9 mouse cellular contexts compared by ENCODE assay signal in the genomic region with DNA sequence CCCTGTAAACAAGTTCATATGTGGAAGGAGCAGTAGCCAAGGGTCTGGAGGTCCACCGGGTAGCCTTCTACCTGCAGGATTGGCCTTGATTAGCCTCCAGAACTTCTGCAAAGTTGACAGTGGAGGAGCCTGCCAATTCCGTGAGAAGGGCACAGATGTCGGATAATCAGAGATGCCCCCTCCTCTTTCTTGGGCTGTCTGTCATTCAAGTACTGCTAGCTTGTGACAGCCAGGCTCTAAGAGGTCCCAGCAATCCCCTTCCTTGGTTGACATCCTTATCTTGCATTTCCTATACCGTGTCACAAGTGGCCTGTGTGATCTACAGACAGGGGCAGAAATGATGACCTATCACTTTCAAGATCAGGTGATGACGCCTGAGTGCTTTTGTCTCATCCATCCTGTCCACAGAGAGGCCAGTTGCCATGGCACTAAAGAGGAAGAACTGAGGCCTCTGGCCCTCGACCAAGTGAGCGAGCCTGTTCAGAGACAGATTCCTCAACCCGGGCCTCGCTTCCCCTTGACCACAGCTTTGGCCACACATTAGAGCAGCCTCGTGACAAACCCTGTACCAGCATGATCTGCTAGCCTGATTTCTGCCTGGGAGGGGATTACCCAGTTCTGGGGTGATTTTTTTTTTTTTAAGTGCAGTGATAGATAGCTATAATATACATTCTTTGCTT. TPM values are rescaled to one million over a fixed set of nuclear protein-coding genes. Genes with fewer than 3 reads are reported as not detected.
DNase-seq lines count a peak whose midpoint lies in the region.
"Had no signal": no experiment of that assay in that cellular context is flagged by ENCODE, and none has a peak within 500 bp of the region (broad histone marks: within the 10 kb centered on the region; RNA-seq: fewer than 3 reads in every experiment).

No protein-coding gene starts in this region.

- 24% methylated on average over 10 of the region's 10 CpGs for WGBS in macrophage (ENCODE audit: missing documents)

- DNase-seq in cerebellum, adult 9-11 months, result peak; percentile 60
- DNase-seq in cerebellum, adult 8-10 months, result no peak
- DNase-seq in lung, adult 18-20 months, result peak; percentile 57 to 69
- no peak for DNase-seq in lung, postnatal 14 days
- DNase-seq in MN1 (ENCODE audit: low spot score), result peak; percentile 72
- DNase-seq in urinary bladder, adult 2 months (ENCODE audit: low spot score), result no peak
- no peak for DNase-seq in ovary, postnatal 14 days (ENCODE audit: low spot score)

- H3K36me3 ChIP-seq in macrophage (ENCODE audit: inconsistent target), result no peaks in the 10 kb centered on the region
- H3K36me3 ChIP-seq: limb, embryonic 15.5 days had no signal

- H3K79me2 ChIP-seq in macrophage (ENCODE audit: inconsistent target), result no peaks in the 10 kb centered on the region

- H3K27ac ChIP-seq in macrophage, result peak overlapping the region; percentile 97
- H3K27ac ChIP-seq: limb, embryonic 15.5 days had no signal

- H3K4me3 ChIP-seq in macrophage (ENCODE audit: inconsistent target), result no peak overlapping the region
- H3K4me3 ChIP-seq: limb, embryonic 15.5 days had no signal

RNA-seq across cellular contexts. Expression of gene Lag3, which starts 10.6 kb away (rescaled TPM):
- 10 to 100 TPM in 4 of 26 experiments, 1 to 10 TPM in 22; 1.3 to 20.8 (median 4.7) TPM for total RNA-seq in macrophage (2018; cell fraction: chromatin; rRNA removed)
- 1 to 10 TPM in 25 of 26 experiments, under 1 TPM in 1; 0.95 to 8.6 (median 2.9) TPM for total RNA-seq in macrophage (2018; cell fraction: cytosol; rRNA removed)
- total RNA-seq in macrophage (2018; cell fraction: nucleus; rRNA removed), result 10 to 100 TPM in 15 of 26 experiments, 1 to 10 TPM in 11; 2.1 to 34.0 (median 11.5) TPM
- polyA plus RNA-seq in macrophage (2018), result 1.5 to 1.8 TPM (median 1.5 TPM) in 3 replicates
- polyA plus RNA-seq in urinary bladder, adult 2 months (2012; rRNA removed), result 1.3 and 1.9 TPM in 2 replicates

RNA-seq across cellular contexts. Expression of gene Cd4, which starts 12.9 kb away (rescaled TPM):
- total RNA-seq in macrophage (2018; cell fraction: chromatin; rRNA removed), result 10 to 100 TPM in 18 of 26 experiments, 1 to 10 TPM in 8; 2.5 to 44.4 (median 21.1) TPM
- total RNA-seq in macrophage (2018; cell fraction: cytosol; rRNA removed), result 100 to 1,000 TPM in 2 of 26 experiments, 10 to 100 TPM in 24; 45.5 to 121 (median 68.1) TPM
- 100 to 1,000 TPM in 11 of 26 experiments, 10 to 100 TPM in 15; 14.7 to 155 (median 90.6) TPM for total RNA-seq in macrophage (2018; cell fraction: nucleus; rRNA removed)
- polyA plus RNA-seq in macrophage (2018), result 49.3 to 211 TPM (median 83.5 TPM) in 3 replicates
- polyA plus RNA-seq in urinary bladder, adult 2 months (2012; rRNA removed), result 1.3 and 2.1 TPM in 2 replicates

RNA-seq across cellular contexts. Expression of gene Ptms, which starts 19.0 kb away (rescaled TPM):
- 100 to 1,000 TPM in 24 of 26 experiments, 10 to 100 TPM in 2; 64.6 to 536 (median 324) TPM for total RNA-seq in macrophage (2018; cell fraction: chromatin; rRNA removed)
- total RNA-seq in macrophage (2018; cell fraction: cytosol; rRNA removed), result 1,000 to 10,000 TPM; 1,151 to 2,439 (median 1,695) TPM
- 1,000 to 10,000 TPM in 7 of 26 experiments, 100 to 1,000 TPM in 19; 360 to 1,431 (median 727) TPM for total RNA-seq in macrophage (2018; cell fraction: nucleus; rRNA removed)
- 540 to 1,227 TPM (median 1,212 TPM) in 3 replicates for polyA plus RNA-seq in macrophage (2018)
- 807 and 1,011 TPM in 2 replicates for polyA plus RNA-seq in urinary bladder, adult 2 months (2012; rRNA removed)

RNA-seq across cellular contexts. Expression of gene Mlf2, which starts 30.2 kb away (rescaled TPM):
- total RNA-seq in macrophage (2018; cell fraction: chromatin; rRNA removed), result 100 to 1,000 TPM in 3 of 26 experiments, 10 to 100 TPM in 23; 17.4 to 116 (median 64.8) TPM
- 100 to 1,000 TPM; 202 to 285 (median 260) TPM for total RNA-seq in macrophage (2018; cell fraction: cytosol; rRNA removed)
- 100 to 1,000 TPM in 15 of 26 experiments, 10 to 100 TPM in 11; 48.2 to 153 (median 112) TPM for total RNA-seq in macrophage (2018; cell fraction: nucleus; rRNA removed)
- 179 to 203 TPM (median 199 TPM) in 3 replicates for polyA plus RNA-seq in macrophage (2018)
- 273 and 291 TPM in 2 replicates for polyA plus RNA-seq in urinary bladder, adult 2 months (2012; rRNA removed)

RNA-seq across cellular contexts. Expression of gene Gpr162, which starts 37.2 kb away (rescaled TPM):
- total RNA-seq in macrophage (2018; cell fraction: chromatin; rRNA removed), result 100 to 1,000 TPM in 12 of 26 experiments, 10 to 100 TPM in 14; 15.9 to 245 (median 96.3) TPM
- 100 to 1,000 TPM in 22 of 26 experiments, 10 to 100 TPM in 4; 80.6 to 184 (median 135) TPM for total RNA-seq in macrophage (2018; cell fraction: cytosol; rRNA removed)
- 100 to 1,000 TPM in 22 of 26 experiments, 10 to 100 TPM in 4; 50.7 to 342 (median 209) TPM for total RNA-seq in macrophage (2018; cell fraction: nucleus; rRNA removed)
- 20.0 to 195 TPM (median 70.2 TPM) in 3 replicates for polyA plus RNA-seq in macrophage (2018)
- 0.94 and 0.99 TPM in 2 replicates for polyA plus RNA-seq in urinary bladder, adult 2 months (2012; rRNA removed)

Comparison
In these comparisons a context has a peak if more than half of its experiments do, and no peak if none do; other contexts are left out.
1. DNase-seq: peak in cerebellum, adult 9-11 months (single experiment), lung, adult 18-20 months (2 of 2) and MN1 (single experiment); none in cerebellum, adult 8-10 months (single experiment), lung, postnatal 14 days (single experiment), urinary bladder, adult 2 months (single experiment) and ovary, postnatal 14 days (single experiment).
2. RNA of gene Cd4, which starts 12.9 kb away (polyA plus RNA-seq): 49.3 to 211 TPM in macrophage; 1.3 to 2.1 TPM in urinary bladder, adult 2 months; every median in the first group is over 10 times any median in the second.